Mouse (Mus musculus): ENCODE results near the gene Tmem151b. TPM values are rescaled to one million over a fixed set of nuclear protein-coding genes. Genes with fewer than 3 reads are reported as not detected.

Gene Tmem151b
- polyA plus RNA-seq, 1 experiment from 2014 or later: 41.3 TPM

DNA sequence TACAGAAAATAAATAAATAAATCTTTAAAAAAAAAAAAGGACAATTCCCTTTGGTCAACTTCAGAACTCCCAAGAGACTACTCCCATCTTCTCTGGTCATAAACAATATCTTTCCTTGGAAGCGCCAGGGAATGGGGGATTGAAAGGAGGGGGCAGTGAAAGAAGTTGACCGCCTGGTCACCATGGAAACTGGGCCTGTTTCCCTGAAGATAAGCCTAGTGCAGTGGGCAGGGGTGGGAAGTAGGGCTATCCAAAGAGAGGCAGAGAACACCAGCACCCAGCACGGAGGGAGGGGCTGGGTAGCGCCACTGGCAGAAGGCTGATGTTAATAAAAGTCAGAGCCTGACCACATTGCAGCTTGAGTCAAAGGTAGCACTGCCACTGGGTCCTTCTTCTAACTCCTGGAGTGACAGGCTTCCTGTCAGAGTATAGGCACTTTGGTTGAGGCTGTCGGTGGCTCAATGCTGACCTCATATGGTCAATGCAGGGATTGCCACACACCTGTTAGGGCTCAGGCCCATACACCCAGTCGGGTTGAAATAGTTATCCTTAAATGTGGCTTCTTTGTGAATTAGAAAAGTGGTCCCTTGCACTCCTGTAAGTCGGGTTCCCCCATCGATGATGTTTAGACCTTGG, 2.5 kb upstream of the Tmem151b start:
- Histone ChIP-seq H3K9me3 (ENCODE audit: control insufficient read depth, low read length) (no peaks in the 10 kb centered on the region), H3K4me1 (replicated peaks; ENCODE audit: control insufficient read depth, insufficient read depth, low read length) (peaks cover 25% of the 10 kb centered on the region), H3K9ac (replicated peaks; ENCODE audit: low read depth, low read length) (no peak overlapping the region), H3K4me2 (ENCODE audit: low read length) (no peak overlapping the region), H3K4me3 (replicated peaks; ENCODE audit: low read length) (no peak overlapping the region), H3K27me3 (replicated peaks; ENCODE audit: control insufficient read depth, insufficient read depth, low read length) (peaks cover 4% of the 10 kb centered on the region; the same call in 1 of the 2 replicates), H3K27ac (ENCODE audit: low read length) (no peak overlapping the region), H3K36me3 (ENCODE audit: control insufficient read depth, insufficient read depth) (no peaks in the 10 kb centered on the region)
- 2% methylated on average over 8 of the region's 8 CpGs for WGBS
- ATAC-seq: peak; percentile 16; the same call in 1 of the 2 replicates

DNA sequence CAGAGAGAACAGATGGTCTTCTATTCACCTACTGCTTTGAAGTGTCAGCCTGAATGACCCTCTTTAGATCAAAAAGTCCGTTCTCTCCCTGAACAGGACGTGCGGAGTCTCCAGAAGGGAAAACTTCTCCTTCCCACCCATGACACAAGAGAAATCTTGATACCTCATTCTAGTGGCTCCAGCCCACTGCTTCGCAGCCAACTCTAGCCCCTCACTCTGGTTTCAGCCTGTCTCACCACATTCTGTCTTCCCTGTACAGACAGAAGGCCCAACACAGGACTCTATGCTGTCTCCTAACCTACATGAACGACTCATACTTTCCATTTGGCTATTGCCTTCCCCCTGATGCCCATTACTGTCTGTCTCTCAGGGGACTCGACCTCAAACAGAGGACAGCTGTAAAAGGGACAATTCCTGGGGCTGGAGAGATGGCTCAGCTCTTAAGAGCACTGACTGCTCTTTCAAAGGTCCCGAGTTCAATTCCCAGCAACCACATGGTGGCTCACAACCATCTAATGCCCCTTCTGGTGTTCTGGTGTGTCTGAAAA, 1.8 kb upstream of the Tmem151b start:
- Histone ChIP-seq H3K4me3 (replicated peaks; ENCODE audit: low read length) (no peak overlapping the region), H3K27ac (ENCODE audit: low read length) (no peak overlapping the region), H3K9ac (replicated peaks; ENCODE audit: low read depth, low read length) (no peak overlapping the region), H3K27me3 (replicated peaks; ENCODE audit: control insufficient read depth, insufficient read depth, low read length) (no peaks in the 10 kb centered on the region; the same call in 1 of the 2 replicates), H3K36me3 (ENCODE audit: control insufficient read depth, insufficient read depth) (peaks cover 4% of the 10 kb centered on the region), H3K9me3 (ENCODE audit: control insufficient read depth, low read length) (no peaks in the 10 kb centered on the region), H3K4me1 (replicated peaks; ENCODE audit: control insufficient read depth, insufficient read depth, low read length) (peaks cover 22% of the 10 kb centered on the region), H3K4me2 (ENCODE audit: low read length) (no peak overlapping the region)
- WGBS: 49% methylated on average over 7 of the region's 7 CpGs
- ATAC-seq: no peak

DNA sequence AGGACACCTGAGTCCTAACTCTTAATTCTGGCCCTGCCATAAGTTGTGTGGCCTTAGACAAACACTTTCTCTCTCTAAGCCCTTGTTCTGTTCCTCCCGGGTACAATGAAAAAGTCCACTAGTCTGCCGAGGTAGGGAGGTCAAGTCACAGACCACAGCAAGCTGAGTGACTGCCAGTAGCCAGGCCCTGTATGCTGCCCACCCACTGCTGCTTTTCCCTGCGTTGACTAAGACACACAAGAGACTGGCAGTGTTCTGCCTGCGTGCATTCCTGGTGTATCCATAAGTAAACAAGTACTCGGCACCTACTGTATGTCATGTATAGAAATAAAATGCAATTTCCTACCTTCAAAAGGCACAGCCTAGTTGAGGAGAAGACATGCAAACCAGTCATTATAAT, 776 bp upstream of the Tmem151b start:
- Histone ChIP-seq H3K4me2 (ENCODE audit: low read length) (peak overlapping the region; percentile 75; the same call in 1 of the 2 replicates), H3K4me3 (replicated peaks; ENCODE audit: low read length) (no peak overlapping the region; the same call in 1 of the 2 replicates), H3K27ac (ENCODE audit: low read length) (no peak overlapping the region), H3K27me3 (replicated peaks; ENCODE audit: control insufficient read depth, insufficient read depth, low read length) (peaks cover 9% of the 10 kb centered on the region; the same call in 1 of the 2 replicates), H3K36me3 (ENCODE audit: control insufficient read depth, insufficient read depth) (peaks cover 7% of the 10 kb centered on the region), H3K9ac (replicated peaks; ENCODE audit: low read depth, low read length) (no peak overlapping the region; the same call in 1 of the 2 replicates), H3K4me1 (replicated peaks; ENCODE audit: control insufficient read depth, insufficient read depth, low read length) (peaks cover 26% of the 10 kb centered on the region), H3K9me3 (ENCODE audit: control insufficient read depth, low read length) (no peaks in the 10 kb centered on the region)
- ATAC-seq: no peak
- 30% methylated on average over 5 of the region's 5 CpGs for WGBS

GRCm38 (mm10) chr17:45548541-45549512, 650 bp downstream of the Tmem151b start:
- H3K4me2 ChIP-seq (ENCODE audit: low read length): peak overlapping the region; percentile 75
- H3K4me3 ChIP-seq (replicated peaks; ENCODE audit: low read length): peak overlapping the region; percentile 90
- no peaks in the 10 kb centered on the region for H3K9me3 ChIP-seq (ENCODE audit: control insufficient read depth, low read length)
- H3K9ac ChIP-seq (replicated peaks; ENCODE audit: low read depth, low read length): peak overlapping the region; percentile 100
- peaks cover 10% of the 10 kb centered on the region; the same call in 1 of the 2 replicates for H3K27me3 ChIP-seq (replicated peaks; ENCODE audit: control insufficient read depth, insufficient read depth, low read length)
- ATAC-seq: peak; percentile 68
- peak overlapping the region; percentile 91 for H3K27ac ChIP-seq (ENCODE audit: low read length)
- peaks cover 12% of the 10 kb centered on the region for H3K36me3 ChIP-seq (ENCODE audit: control insufficient read depth, insufficient read depth)
- H3K4me1 ChIP-seq (replicated peaks; ENCODE audit: control insufficient read depth, insufficient read depth, low read length): peaks cover 40% of the 10 kb centered on the region
- WGBS: 2% methylated on average over 39 of the region's 68 CpGs

DNA sequence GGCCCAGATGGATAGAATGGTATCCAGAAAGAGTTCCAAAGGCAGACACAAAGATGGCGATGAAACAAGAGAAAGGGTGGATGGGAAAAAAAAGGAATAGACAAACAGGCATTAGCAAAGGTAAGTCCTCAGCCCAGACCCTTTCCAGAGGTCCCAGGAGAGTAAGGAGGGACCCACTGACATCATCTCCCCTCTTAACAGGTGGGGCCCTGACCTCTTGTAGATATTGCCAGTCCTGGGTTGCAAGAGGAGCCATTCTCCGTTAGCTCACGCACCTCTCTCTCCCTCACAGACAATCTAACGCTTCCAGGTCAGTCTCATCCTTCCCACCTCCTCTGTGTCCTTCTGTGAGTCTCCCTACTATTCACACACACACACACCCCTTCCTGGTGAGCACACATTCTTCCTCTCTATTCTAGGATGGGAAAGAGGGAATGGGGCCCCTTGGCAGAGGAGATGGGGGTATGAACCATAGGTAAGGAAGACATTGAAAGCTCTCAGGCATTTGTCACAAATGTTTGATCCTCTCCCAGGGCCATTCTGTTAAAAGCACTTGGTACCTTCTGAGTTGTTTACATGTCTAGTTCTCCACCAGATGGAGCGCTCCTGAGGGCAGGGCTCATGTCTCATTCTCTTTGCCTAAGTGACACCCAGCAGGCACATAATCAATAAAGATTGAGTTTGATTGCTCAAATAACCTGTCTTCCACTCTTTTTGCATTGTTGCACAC, 1.9 kb downstream of the Tmem151b start:
- peaks cover 47% of the 10 kb centered on the region for H3K4me1 ChIP-seq (replicated peaks; ENCODE audit: control insufficient read depth, insufficient read depth, low read length)
- peak overlapping the region; percentile 3 for H3K9ac ChIP-seq (replicated peaks; ENCODE audit: low read depth, low read length)
- H3K9me3 ChIP-seq (ENCODE audit: control insufficient read depth, low read length): no peaks in the 10 kb centered on the region
- H3K36me3 ChIP-seq (ENCODE audit: control insufficient read depth, insufficient read depth): peaks cover 12% of the 10 kb centered on the region
- 80% methylated on average over 5 of the region's 5 CpGs for WGBS
- ATAC-seq: no peak
- no peak overlapping the region for H3K27ac ChIP-seq (ENCODE audit: low read length)
- H3K4me3 ChIP-seq (replicated peaks; ENCODE audit: low read length): peak overlapping the region; percentile 90
- peaks cover 10% of the 10 kb centered on the region; the same call in 1 of the 2 replicates for H3K27me3 ChIP-seq (replicated peaks; ENCODE audit: control insufficient read depth, insufficient read depth, low read length)
- peak overlapping the region; percentile 75 for H3K4me2 ChIP-seq (ENCODE audit: low read length)

DNA sequence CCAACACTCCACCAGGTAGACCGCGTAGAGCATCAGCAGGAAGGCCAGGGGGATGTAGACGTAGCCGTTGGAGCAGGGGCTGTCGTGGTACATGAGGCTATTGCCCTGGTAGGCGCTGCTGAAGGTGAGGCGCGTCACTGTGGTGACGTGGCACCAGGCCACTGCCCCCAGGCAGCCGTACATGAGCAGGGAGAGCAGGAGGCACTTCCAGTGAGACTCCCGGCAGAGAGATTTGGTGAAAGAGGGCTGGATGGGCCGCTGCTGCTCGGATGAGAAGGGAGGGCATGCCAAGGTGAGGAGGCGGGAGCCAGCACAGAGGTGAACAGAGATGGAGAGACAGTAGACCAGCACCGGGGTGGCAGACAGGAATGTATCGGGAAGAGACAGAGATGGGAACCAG, 2.5 kb downstream of the Tmem151b start:
- H3K27me3 ChIP-seq (replicated peaks; ENCODE audit: control insufficient read depth, insufficient read depth, low read length): peaks cover 10% of the 10 kb centered on the region; the same call in 1 of the 2 replicates
- H3K4me2 ChIP-seq (ENCODE audit: low read length): peak overlapping the region; percentile 75
- ATAC-seq: no peak
- no peak overlapping the region for H3K9ac ChIP-seq (replicated peaks; ENCODE audit: low read depth, low read length)
- H3K4me1 ChIP-seq (replicated peaks; ENCODE audit: control insufficient read depth, insufficient read depth, low read length): peaks cover 46% of the 10 kb centered on the region
- 79% methylated on average over 16 of the region's 16 CpGs for WGBS
- peaks cover 12% of the 10 kb centered on the region for H3K36me3 ChIP-seq (ENCODE audit: control insufficient read depth, insufficient read depth)
- H3K9me3 ChIP-seq (ENCODE audit: control insufficient read depth, low read length): no peaks in the 10 kb centered on the region
- no peak overlapping the region for H3K27ac ChIP-seq (ENCODE audit: low read length)
- no peak overlapping the region; the same call in 1 of the 2 replicates for H3K4me3 ChIP-seq (replicated peaks; ENCODE audit: low read length)

GRCm38 (mm10) chr17:45545278-45545961, 4.1 kb downstream of the Tmem151b start:
- H3K9ac ChIP-seq (replicated peaks; ENCODE audit: low read depth, low read length): no peak overlapping the region
- no peak for ATAC-seq
- WGBS: 13% methylated on average over 74 of the region's 74 CpGs
- H3K4me2 ChIP-seq (ENCODE audit: low read length): peak overlapping the region; percentile 25
- peaks cover 45% of the 10 kb centered on the region for H3K4me1 ChIP-seq (replicated peaks; ENCODE audit: control insufficient read depth, insufficient read depth, low read length)
- H3K27me3 ChIP-seq (replicated peaks; ENCODE audit: control insufficient read depth, insufficient read depth, low read length): peaks cover 10% of the 10 kb centered on the region; the same call in 1 of the 2 replicates
- H3K4me3 ChIP-seq (replicated peaks; ENCODE audit: low read length): no peak overlapping the region; the same call in 1 of the 2 replicates
- H3K27ac ChIP-seq (ENCODE audit: low read length): no peak overlapping the region
- peaks cover 12% of the 10 kb centered on the region for H3K36me3 ChIP-seq (ENCODE audit: control insufficient read depth, insufficient read depth)
- no peaks in the 10 kb centered on the region for H3K9me3 ChIP-seq (ENCODE audit: control insufficient read depth, low read length)

GRCm38 (mm10) chr17:45544873-45545277, 4.6 kb downstream of the Tmem151b start:
- no peak overlapping the region for H3K9ac ChIP-seq (replicated peaks; ENCODE audit: low read depth, low read length)
- H3K36me3 ChIP-seq (ENCODE audit: control insufficient read depth, insufficient read depth): peaks cover 12% of the 10 kb centered on the region
- H3K9me3 ChIP-seq (ENCODE audit: control insufficient read depth, low read length): no peaks in the 10 kb centered on the region
- WGBS: 8% methylated on average over 43 of the region's 46 CpGs
- ATAC-seq: no peak
- no peak overlapping the region for H3K4me3 ChIP-seq (replicated peaks; ENCODE audit: low read length)
- H3K4me1 ChIP-seq (replicated peaks; ENCODE audit: control insufficient read depth, insufficient read depth, low read length): peaks cover 42% of the 10 kb centered on the region
- H3K27me3 ChIP-seq (replicated peaks; ENCODE audit: control insufficient read depth, insufficient read depth, low read length): peaks cover 10% of the 10 kb centered on the region; the same call in 1 of the 2 replicates
- H3K4me2 ChIP-seq (ENCODE audit: low read length): peak overlapping the region; percentile 25
- H3K27ac ChIP-seq (ENCODE audit: low read length): no peak overlapping the region
